Mouse (Mus musculus) neural tube, embryonic 14.5 days (tissue): ENCODE results near the gene Rab12. TPM values are rescaled to one million over a fixed set of nuclear protein-coding genes. Genes with fewer than 3 reads are reported as not detected.

ENCODE experiments used
- ATAC-seq: fragments of 200-750 bp; cut with Nextera tagmentation; 2 replicates; pipeline ENCODE4 v1.8.0; 2017; ENCODE audit warnings: low read depth, mild to moderate bottlenecking, moderate TSS enrichment, moderate library complexity
- H3K27ac ChIP-seq: fragments of 300-500 bp; sonication (generic); 2 replicates; pipeline ENCODE4 v1.5.1; 2014; ENCODE audit warnings: low read depth, mild to moderate bottlenecking, control low read depth, low read length, moderate library complexity, mixed read lengths
- H3K27me3 ChIP-seq: fragments of 300-500 bp; sonication (generic); 2 replicates; pipeline ENCODE4 v1.6.1; 2014; ENCODE audit warnings: low read length; ENCODE audit not compliant: control insufficient read depth, insufficient read depth
- H3K36me3 ChIP-seq: fragments of 300-500 bp; sonication (generic); 2 replicates; pipeline ENCODE4 v1.6.1; 2014; ENCODE audit warnings: low read length, mixed read lengths; ENCODE audit not compliant: control insufficient read depth, insufficient read depth
- H3K4me1 ChIP-seq: fragments of 300-500 bp; sonication (generic); 2 replicates; pipeline ENCODE4 v1.6.1; 2014; ENCODE audit warnings: low read length; ENCODE audit not compliant: control insufficient read depth, insufficient read depth
- H3K4me2 ChIP-seq: fragments of 300-500 bp; sonication (generic); 2 replicates; pipeline ENCODE4 v1.6.1; 2014; ENCODE audit warnings: mild to moderate bottlenecking, low read depth, low read length, control low read depth
- H3K4me3 ChIP-seq: fragments of 300-500 bp; sonication (generic); 2 replicates; pipeline ENCODE4 v1.5.1; 2014; ENCODE audit warnings: low read depth, low read length, control low read depth, mixed read lengths
- H3K9ac ChIP-seq: fragments of 300-500 bp; sonication (generic); replicated peaks from 2 replicates; pipeline ENCODE4 v1.6.1; 2014; ENCODE audit warnings: low read depth, mild to moderate bottlenecking, control low read depth, low read length, mixed read lengths
- H3K9me3 ChIP-seq: fragments of 300-500 bp; sonication (generic); 2 replicates; pipeline ENCODE4 v1.6.1; 2016; ENCODE audit warnings: low read length; ENCODE audit not compliant: control insufficient read depth
- WGBS: fragments of 180-500 bp; shearing (Covaris S2); extraction: QIAGEN DNeasy Blood & Tissue Kit; methylation state at CpG from one replicate; pipeline ENCODE4 v1.1.7; 2014; 5-methylcytosine and 5-hydroxymethylcytosine counted together
- polyA plus RNA-seq: library from polyadenylated mRNA; unstranded; fragments of >200 nt; fragmentation: Nextera tagmentation; extraction: Ambion mirVana; gene quantifications from 2 replicates; pipeline ENCODE4 v1.2.1, GENCODE M21; 2014

Gene Rab12
- polyA plus RNA-seq, 1 experiment from 2014 or later = 100 TPM

DNA sequence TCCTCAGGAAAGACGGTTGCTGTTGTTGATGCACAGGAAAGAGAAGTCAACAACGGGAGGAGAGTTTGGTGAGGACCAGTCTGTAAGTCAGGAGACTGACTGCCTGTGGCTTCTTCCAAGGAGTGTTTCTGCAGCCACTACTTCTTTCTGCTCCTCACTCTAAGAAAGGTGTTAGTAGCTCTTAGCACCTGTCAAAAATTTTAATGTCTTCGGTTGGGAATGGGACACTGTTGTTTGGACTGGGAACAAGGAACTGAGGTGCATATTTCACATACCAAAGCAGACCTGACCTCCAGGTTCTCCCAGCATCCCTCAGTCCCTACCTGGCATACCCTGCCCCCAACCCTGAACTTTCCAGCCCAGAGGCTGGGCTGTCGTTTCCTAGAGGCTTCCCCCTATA, 48.3 kb downstream of the Rab12 start:
- no peaks in the 10 kb centered on the region for H3K36me3 ChIP-seq
- H3K9ac ChIP-seq = no peak overlapping the region
- no peak overlapping the region for H3K27ac ChIP-seq
- H3K4me3 ChIP-seq = no peak overlapping the region
- H3K4me2 ChIP-seq = no peak overlapping the region
- no peaks in the 10 kb centered on the region for H3K9me3 ChIP-seq
- no peak for ATAC-seq
- H3K27me3 ChIP-seq = no peaks in the 10 kb centered on the region
- no peaks in the 10 kb centered on the region for H3K4me1 ChIP-seq
- WGBS = 91% methylated on average over 4 of the region's 4 CpGs

GRCm38 (mm10) chr17:66470020-66470419, 49.5 kb downstream of the Rab12 start:
- no peak overlapping the region for H3K4me3 ChIP-seq
- H3K9me3 ChIP-seq = no peaks in the 10 kb centered on the region
- WGBS = 51% methylated on average over 8 of the region's 8 CpGs
- H3K27ac ChIP-seq = no peak overlapping the region
- no peak overlapping the region for H3K4me2 ChIP-seq
- no peaks in the 10 kb centered on the region for H3K27me3 ChIP-seq
- no peak for ATAC-seq
- H3K36me3 ChIP-seq = no peaks in the 10 kb centered on the region
- no peaks in the 10 kb centered on the region for H3K4me1 ChIP-seq
- no peak overlapping the region for H3K9ac ChIP-seq

DNA sequence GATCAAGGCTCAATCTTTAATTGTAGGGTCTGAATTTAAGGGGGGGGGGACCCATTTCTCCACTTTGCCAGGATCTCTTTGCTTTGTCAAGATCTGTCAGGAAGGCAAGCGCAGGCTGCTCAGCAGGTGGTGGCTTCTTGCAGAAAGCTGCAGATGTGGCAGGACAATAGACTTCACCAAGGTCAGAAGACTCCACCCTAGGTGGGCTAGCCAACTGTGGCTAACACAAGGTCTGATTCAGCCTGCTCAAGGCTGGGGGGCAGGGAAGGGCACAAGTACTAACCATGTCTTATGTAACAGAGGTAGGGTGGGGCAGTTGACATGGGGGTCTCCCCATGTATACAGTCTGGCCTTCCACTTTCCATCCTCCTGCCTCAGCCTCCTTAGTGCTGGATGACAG, 62.3 kb downstream of the Rab12 start:
- no peak overlapping the region for H3K4me3 ChIP-seq
- no peak overlapping the region for H3K27ac ChIP-seq
- no peaks in the 10 kb centered on the region for H3K27me3 ChIP-seq
- H3K4me2 ChIP-seq = no peak overlapping the region
- ATAC-seq = no peak
- H3K9me3 ChIP-seq = no peaks in the 10 kb centered on the region
- no peaks in the 10 kb centered on the region for H3K4me1 ChIP-seq
- H3K36me3 ChIP-seq = no peaks in the 10 kb centered on the region
- H3K9ac ChIP-seq = no peak overlapping the region
- 47% methylated on average over 1 of the region's 1 CpGs for WGBS

DNA sequence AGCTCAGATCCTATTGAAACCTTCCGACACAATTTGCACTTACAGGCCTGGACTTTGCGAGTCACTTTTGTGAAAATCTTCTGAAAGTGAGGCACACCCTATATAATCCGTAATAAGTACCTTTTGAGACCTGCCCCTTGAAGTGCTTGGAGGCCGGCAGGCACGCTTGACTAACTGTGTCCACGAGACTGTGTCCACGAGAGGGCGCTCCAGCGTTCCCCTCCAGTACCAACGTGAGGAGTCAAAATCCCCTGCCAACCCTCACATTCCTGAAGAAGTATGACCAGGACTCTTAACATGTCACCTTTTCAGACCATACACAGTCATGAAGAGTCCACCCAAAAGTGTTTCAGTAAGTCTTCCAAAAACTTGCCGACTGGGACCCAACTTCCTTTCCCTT, 68.4 kb downstream of the Rab12 start:
- Histone ChIP-seq H3K27ac (no peak overlapping the region), H3K4me1 (peaks cover 14% of the 10 kb centered on the region), H3K9me3 (no peaks in the 10 kb centered on the region), H3K36me3 (no peaks in the 10 kb centered on the region), H3K27me3 (no peaks in the 10 kb centered on the region), H3K4me3 (no peak overlapping the region), H3K9ac (no peak overlapping the region), H3K4me2 (peak overlapping the region; percentile 93; the same call in 1 of the 2 replicates)
- 1% methylated on average over 11 of the region's 11 CpGs for WGBS
- ATAC-seq = no peak

DNA sequence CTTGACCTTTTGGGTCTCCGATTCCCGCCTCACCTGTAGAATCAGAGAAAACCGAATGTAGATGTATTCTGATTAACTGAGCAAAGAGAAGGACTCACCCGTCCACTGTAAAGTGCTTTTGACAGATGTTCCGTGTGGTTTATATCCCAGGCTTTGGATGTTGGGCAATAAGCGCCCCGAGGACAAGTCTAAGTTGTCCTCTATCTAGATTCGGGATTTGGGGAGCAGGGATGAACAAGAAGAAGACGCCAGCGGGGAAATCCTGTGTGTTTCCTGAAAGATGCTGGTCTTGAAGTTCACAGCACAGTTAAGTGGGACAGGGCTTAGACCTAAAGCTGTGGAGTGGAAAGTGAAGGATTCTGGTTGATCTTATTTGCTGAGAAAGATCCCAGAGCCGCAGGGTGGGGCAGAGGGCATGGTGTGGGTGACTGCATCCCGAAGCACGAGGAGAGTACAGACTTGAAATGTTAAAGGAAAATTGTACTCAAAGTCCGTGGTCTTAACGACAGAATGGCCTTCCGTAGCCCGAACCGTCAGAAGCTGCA, 68.9 kb downstream of the Rab12 start:
- Histone ChIP-seq H3K4me2 (peak overlapping the region; percentile 93), H3K4me3 (peak overlapping the region; percentile 82), H3K36me3 (no peaks in the 10 kb centered on the region), H3K27ac (no peak overlapping the region; the same call in 1 of the 2 replicates), H3K9me3 (no peaks in the 10 kb centered on the region), H3K4me1 (peaks cover 19% of the 10 kb centered on the region), H3K9ac (no peak overlapping the region), H3K27me3 (no peaks in the 10 kb centered on the region)
- no peak for ATAC-seq
- 5% methylated on average over 18 of the region's 18 CpGs for WGBS

DNA sequence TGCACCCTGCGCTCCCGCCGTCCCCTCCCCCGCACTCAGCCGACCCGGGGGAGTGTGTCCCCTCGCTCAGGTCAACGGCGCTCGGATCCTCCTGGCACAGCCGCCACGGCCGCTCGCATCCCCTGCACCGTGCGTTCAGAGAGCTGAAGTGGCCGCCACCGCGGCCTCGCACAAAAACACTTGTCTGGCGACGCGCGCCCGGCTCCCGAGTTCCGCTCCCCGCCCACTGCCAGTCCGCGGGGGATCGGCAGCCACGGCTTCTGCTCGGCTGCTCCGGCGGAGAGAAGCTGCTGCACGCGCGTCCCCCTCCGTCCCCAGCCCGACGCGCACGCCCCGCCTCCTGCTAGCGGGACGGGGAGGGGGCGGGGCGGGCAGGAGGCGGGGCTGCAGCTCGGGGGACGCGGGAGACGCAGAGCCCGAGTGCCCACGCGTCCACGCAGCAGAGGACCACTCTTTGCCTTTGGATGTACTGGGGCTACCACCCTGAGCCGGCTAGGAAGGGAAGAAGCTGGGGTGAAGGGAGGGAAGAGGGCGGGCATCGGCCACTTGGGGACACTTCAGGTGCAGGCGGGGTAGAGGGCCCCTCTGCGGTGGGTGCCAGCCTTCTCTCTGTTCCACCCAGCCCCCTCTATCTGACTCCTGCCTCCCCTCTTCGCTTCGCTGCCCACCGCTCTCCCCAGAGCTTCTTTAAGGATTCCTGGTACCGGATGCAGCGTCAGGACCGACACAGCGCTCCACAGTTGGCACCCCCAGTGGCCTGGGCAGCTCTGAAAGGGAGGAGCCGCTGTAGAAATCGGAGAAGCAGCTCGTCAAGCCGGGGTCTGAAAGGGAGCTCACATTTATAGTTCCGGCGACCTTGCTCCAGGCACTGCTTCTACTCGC, 69.8 kb downstream of the Rab12 start, which contains the start of gene Mtcl1:
Gene Mtcl1, minus strand, starts transcription at position 291 of the 882 bp plus-strand sequence.
- H3K4me3 ChIP-seq = peak within 1 kb of the TSS; percentile 82
- peak within 1 kb of the TSS; percentile 92 for H3K27ac ChIP-seq
- H3K4me2 ChIP-seq = peak within 1 kb of the TSS; percentile 93
- peaks cover 21% of the 10 kb centered on the region for H3K4me1 ChIP-seq
- H3K9ac ChIP-seq = peak within 1 kb of the TSS; percentile 97
- no peaks in the 10 kb centered on the region for H3K9me3 ChIP-seq
- WGBS = under 1% methylated on average over 57 of the region's 76 CpGs
- ATAC-seq = peak; percentile 90
- no peaks in the 10 kb centered on the region for H3K36me3 ChIP-seq
- H3K27me3 ChIP-seq = no peaks in the 10 kb centered on the region

DNA sequence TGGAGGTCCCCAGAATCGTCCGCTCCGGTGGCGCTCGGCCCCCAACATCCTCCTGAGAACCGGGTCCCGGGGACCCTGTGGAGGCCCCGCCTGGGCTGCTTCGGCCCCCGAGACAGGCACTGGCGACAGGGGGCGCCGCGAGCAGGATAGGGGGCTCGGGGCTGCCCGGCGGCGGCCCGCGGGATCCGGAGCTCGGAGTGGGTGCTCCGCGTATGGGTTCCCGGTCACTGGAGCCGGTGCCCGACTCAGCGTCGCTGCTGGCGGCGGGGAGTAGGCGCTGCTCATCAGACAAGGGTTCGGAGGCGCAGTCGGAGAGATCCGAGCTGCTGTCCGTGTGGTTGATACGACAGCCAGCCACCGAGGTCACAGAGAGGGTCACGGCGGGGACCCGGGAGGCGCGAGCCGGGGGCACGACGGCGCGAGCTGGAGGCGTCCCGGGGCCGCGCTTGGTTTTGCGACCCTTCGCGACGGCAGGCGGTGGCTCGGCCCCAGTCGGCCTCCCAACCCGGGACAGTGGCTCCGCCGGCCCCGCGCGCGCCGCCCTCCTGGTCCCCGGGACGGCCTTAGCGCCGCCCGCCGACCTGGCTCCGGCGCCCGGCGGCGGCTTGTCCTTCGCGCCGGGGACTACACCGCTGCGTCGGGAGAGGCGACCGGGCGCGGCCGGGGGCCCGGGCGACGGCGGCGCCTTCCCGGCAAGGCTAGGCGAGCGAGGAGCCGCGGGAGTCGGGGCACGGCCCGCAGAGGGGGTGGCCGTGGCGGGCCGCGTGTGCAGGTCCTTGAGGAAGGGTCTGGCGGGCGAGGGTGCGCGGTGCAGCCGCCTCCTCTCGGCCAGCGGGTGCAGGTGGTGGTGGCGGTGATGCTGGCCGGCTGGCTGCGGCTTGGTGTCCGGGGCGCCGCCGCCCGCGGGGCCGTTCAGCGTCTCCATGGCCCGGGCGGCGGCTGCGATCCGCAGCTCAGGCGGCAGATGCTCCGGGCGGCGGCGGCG, 70.8 kb downstream of the Rab12 start:
- peak overlapping the region; percentile 97 for H3K9ac ChIP-seq
- peak overlapping the region; percentile 93 for H3K4me2 ChIP-seq
- H3K4me3 ChIP-seq = peak overlapping the region; percentile 82
- no peaks in the 10 kb centered on the region for H3K9me3 ChIP-seq
- H3K36me3 ChIP-seq = no peaks in the 10 kb centered on the region
- H3K27me3 ChIP-seq = no peaks in the 10 kb centered on the region
- WGBS = under 1% methylated on average over 113 of the region's 136 CpGs
- H3K4me1 ChIP-seq = peaks cover 27% of the 10 kb centered on the region
- H3K27ac ChIP-seq = peak overlapping the region; percentile 92
- peak; percentile 31 for ATAC-seq

- H3K36me3 ChIP-seq = no peaks in the 10 kb centered on the region
- no peak for ATAC-seq
- peak overlapping the region; percentile 92; the same call in 1 of the 2 replicates for H3K27ac ChIP-seq
- no peaks in the 10 kb centered on the region for H3K9me3 ChIP-seq
- H3K4me2 ChIP-seq = peak overlapping the region; percentile 93
- H3K4me3 ChIP-seq = peak overlapping the region; percentile 82
- peak overlapping the region; percentile 97 for H3K9ac ChIP-seq
- H3K4me1 ChIP-seq = peaks cover 27% of the 10 kb centered on the region
- H3K27me3 ChIP-seq = no peaks in the 10 kb centered on the region
- WGBS = 1% methylated on average over 13 of the region's 13 CpGs
Observed at GRCm38 (mm10) chr17:66447978-66448377, 71.6 kb downstream of the Rab12 start.
